Mouse (Mus musculus) liver, adult 2 months (tissue): ENCODE data around the gene Btbd35f10. TPM values are rescaled to one million over a fixed set of nuclear protein-coding genes. Genes with fewer than 3 reads are reported as not detected.
"Not testable (repeated sequence)": the region's sequence is repeated elsewhere in the genome, so short reads cannot be mapped to it uniquely, and the experiment has no call there.

Experiments used
- DNase-seq: peaks from one replicate; pipeline ENCODE4 v3.0.0-alpha.2; 2011; ENCODE audit warnings: low read depth, low spot score; ENCODE audit errors: extremely low read depth
- H3K27ac ChIP-seq: fragments of 200-500 bp; replicated peaks from 2 replicates; pipeline ENCODE4 v1.5.1; 2012; ENCODE audit warnings: low read depth, mild to moderate bottlenecking, control low read depth, inconsistent platforms, low read length; ENCODE audit not compliant: insufficient read depth
- H3K27me3 ChIP-seq: fragments of 200-500 bp; 2 replicates; pipeline ENCODE4 v1.6.1; 2012; ENCODE audit warnings: mild to moderate bottlenecking, moderate library complexity, low read length, inconsistent platforms; ENCODE audit not compliant: control insufficient read depth, insufficient read depth
- H3K36me3 ChIP-seq: fragments of 200-500 bp; 2 replicates; pipeline ENCODE4 v1.6.1; 2012; ENCODE audit warnings: low read length, inconsistent platforms; ENCODE audit not compliant: control insufficient read depth, insufficient read depth
- H3K4me1 ChIP-seq: fragments of 200-500 bp; 2 replicates; pipeline ENCODE4 v1.6.1; 2011; ENCODE audit warnings: low read length; ENCODE audit not compliant: control insufficient read depth, insufficient read depth
- H3K4me3 ChIP-seq: fragments of 200-500 bp; 2 replicates; pipeline ENCODE4 v1.5.1; 2011; ENCODE audit warnings: low read depth, mild to moderate bottlenecking, control low read depth, low read length, moderate library complexity; ENCODE audit not compliant: insufficient read depth
- H3K79me2 ChIP-seq: fragments of 200-500 bp; 2 replicates; pipeline ENCODE4 v1.6.1; 2012; ENCODE audit warnings: inconsistent platforms, mild to moderate bottlenecking, low read length, moderate library complexity; ENCODE audit not compliant: control insufficient read depth, insufficient read depth
- H3K9ac ChIP-seq: fragments of 200-500 bp; 2 replicates; pipeline ENCODE4 v1.6.1; 2012; ENCODE audit warnings: low read depth, mild to moderate bottlenecking, control low read depth, inconsistent platforms, low read length
- WGBS: fragments of 180-500 bp; shearing (Covaris S2); methylation state at CpG from one replicate; pipeline ENCODE4 v1.1.7; 2018; 5-methylcytosine and 5-hydroxymethylcytosine counted together
- polyA plus RNA-seq: library from polyadenylated mRNA; depleted of rRNA; stranded (reverse); fragments of >200 nt; gene quantifications from 2 replicates; pipeline ENCODE4 v1.2.3, GENCODE M21; 2012; rRNA removed
- total RNA-seq: library from RNA; depleted of rRNA; stranded (reverse); fragments of >200 nt; gene quantifications from 2 replicates; pipeline ENCODE4 v1.2.3, GENCODE M21; 2014; rRNA removed

The Btbd35f10 gene
- total RNA-seq (not detected in 2 replicates), polyA plus RNA-seq (not detected in 2 replicates)

DNA sequence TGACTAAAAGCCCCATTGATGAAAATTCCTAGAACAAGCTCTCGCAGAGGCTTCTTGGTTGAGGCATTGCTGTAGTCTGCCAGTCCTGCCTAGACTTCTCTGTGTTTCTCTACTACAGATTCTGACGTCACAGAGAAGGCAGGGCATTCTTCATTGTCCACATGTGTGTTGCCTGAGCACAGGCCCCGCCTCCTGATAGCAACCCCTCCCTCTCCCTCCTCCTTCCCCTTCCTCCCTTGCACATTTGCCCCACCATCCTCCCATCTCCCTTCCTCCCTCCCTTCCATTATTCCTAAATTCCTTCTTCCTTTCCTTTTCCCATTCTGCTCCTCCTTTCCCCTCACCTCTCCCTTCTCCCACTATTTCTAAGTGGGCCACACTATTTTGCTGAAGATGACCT, at the start of gene Btbd35f10:
Btbd35f10 (minus strand) TSS at position 101 of the 400 bp plus-strand sequence.
- not testable (repeated sequence) for H3K4me1 ChIP-seq, H3K27me3 ChIP-seq, H3K9ac ChIP-seq, H3K79me2 ChIP-seq, H3K27ac ChIP-seq, H3K36me3 ChIP-seq, DNase-seq, H3K4me3 ChIP-seq
- no CpG with 5 or more reads among the region's 3 CpGs for WGBS

Other genes starting within 250 kb of the Btbd35f10 start
- not detected in 2 replicates for gene Btbd35f18, start 52.7 kb downstream of the Btbd35f10 start, total RNA-seq
- gene Btbd35f18, start 52.7 kb downstream of the Btbd35f10 start, polyA plus RNA-seq: not detected in 2 replicates
- gene Btbd35f16, start 204.1 kb upstream of the Btbd35f10 start, total RNA-seq: not detected in 2 replicates
- not detected in 2 replicates for gene Btbd35f16, start 204.1 kb upstream of the Btbd35f10 start, polyA plus RNA-seq